Mouse (Mus musculus): Measurements from ENCODE around the gene Plod1. TPM values are rescaled to one million over a fixed set of nuclear protein-coding genes. Genes with fewer than 3 reads are reported as not detected.

Plod1 gene
- polyA plus RNA-seq, 1 experiment from 2014 or later, result 29.2 TPM

DNA sequence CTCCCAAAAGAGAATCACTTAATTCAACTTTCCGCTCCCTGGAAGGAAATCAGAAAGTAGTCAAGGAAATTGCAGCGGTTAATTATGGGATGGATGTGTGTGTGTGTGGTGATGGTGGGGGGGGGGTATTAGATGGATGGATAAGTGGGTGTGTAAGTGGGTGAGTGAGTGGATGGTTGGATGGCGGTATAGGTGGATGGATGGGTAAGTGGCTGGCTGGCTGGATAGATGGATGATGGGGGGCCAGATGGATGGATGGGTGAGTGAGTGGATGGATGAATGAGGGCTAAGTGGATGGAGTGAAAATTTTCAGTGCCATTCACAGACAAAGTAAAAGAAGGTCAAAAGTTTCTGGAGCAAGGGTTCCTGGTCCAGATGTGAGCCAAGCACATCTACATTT lies 454 bp upstream of the Plod1 start:
- Histone ChIP-seq H3K4me2 (peak overlapping the region; percentile 85), H3K27me3 (replicated peaks) (no peaks in the 10 kb centered on the region), H3K36me3 (no peaks in the 10 kb centered on the region), H3K9me3 (replicated peaks) (no peaks in the 10 kb centered on the region), H3K9ac (replicated peaks) (peak overlapping the region; percentile 59), H3K4me3 (replicated peaks) (peak overlapping the region; percentile 53), H3K27ac (replicated peaks) (no peak overlapping the region), H3K4me1 (peaks cover 26% of the 10 kb centered on the region)
- 56% methylated on average over 3 of the region's 3 CpGs for WGBS
- no peak for ATAC-seq (ENCODE audit: low FRiP score)

DNA sequence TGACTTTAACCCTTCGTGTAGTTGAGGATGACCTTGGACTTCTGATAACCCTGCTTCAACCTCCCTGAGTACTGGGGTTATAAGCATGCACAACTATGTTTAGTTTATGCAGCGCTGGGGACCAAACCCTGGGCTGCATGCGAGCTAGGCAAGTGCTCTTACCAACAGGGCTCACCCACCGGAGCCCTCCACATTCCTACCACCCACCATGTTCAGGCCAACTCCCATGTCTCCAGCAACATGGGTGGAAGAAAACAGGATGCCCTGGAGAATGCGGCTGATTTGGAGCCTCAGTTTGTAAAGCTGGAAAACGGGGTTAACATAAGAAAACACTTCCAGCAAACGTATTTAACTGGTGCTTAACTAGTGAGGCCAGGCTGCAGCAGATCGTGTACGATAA lies 663 bp downstream of the Plod1 start:
- no peaks in the 10 kb centered on the region for H3K36me3 ChIP-seq
- no peak overlapping the region for H3K27ac ChIP-seq (replicated peaks)
- no peaks in the 10 kb centered on the region for H3K27me3 ChIP-seq (replicated peaks)
- no peaks in the 10 kb centered on the region for H3K9me3 ChIP-seq (replicated peaks)
- no peak for ATAC-seq (ENCODE audit: low FRiP score)
- peak overlapping the region; percentile 53 for H3K4me3 ChIP-seq (replicated peaks)
- peaks cover 18% of the 10 kb centered on the region for H3K4me1 ChIP-seq
- peak overlapping the region; percentile 85 for H3K4me2 ChIP-seq
- peak overlapping the region; percentile 59; the same call in 1 of the 2 replicates for H3K9ac ChIP-seq (replicated peaks)
- 26% methylated on average over 9 of the region's 9 CpGs for WGBS

DNA sequence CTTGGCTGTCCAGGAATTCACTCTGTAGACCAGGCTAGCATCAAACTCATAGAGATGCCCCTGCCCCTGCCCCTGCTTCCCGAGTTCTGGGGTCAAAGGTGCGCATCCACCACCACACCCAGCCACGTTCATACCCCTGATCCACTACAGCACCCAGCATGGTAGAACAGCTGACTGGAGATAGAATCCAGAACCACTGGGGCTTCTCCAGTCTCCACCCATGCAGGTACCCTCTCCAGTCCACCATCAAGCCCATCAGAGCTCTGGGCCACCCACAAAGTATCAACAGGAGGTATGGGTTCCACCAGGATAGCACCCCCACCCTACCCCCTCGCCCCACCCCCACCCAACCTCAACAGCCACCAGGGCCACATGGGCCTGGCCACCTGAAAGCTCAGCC lies 2.0 kb downstream of the Plod1 start:
- no peak overlapping the region for H3K27ac ChIP-seq (replicated peaks)
- ATAC-seq (ENCODE audit: low FRiP score), result no peak
- peaks cover 11% of the 10 kb centered on the region for H3K4me1 ChIP-seq
- no peaks in the 10 kb centered on the region for H3K9me3 ChIP-seq (replicated peaks)
- no peak overlapping the region for H3K9ac ChIP-seq (replicated peaks)
- no peaks in the 10 kb centered on the region for H3K27me3 ChIP-seq (replicated peaks)
- H3K36me3 ChIP-seq, result no peaks in the 10 kb centered on the region
- no peak overlapping the region for H3K4me2 ChIP-seq
- 79% methylated on average over 4 of the region's 4 CpGs for WGBS
- no peak overlapping the region for H3K4me3 ChIP-seq (replicated peaks)

DNA sequence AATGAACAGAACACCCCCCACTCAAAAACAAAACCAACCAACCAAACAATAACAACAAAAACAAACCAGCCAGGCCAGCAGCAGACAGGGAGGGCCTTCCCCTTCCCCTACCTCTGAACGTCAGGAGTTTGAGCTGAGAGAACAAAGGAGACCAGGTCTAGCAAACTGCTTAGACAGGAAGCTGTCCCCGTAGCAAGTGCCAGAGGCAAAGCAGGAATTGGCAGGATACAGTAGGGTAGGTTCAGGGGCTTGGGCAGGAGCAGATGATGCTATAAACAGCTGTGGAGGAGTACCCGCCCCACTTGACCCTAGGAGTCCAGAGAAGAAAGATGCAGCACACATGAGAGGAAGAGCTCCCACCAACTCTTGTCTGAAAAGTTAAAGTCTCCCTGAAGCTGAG lies 2.4 kb downstream of the Plod1 start:
- H3K36me3 ChIP-seq, result no peaks in the 10 kb centered on the region
- H3K4me2 ChIP-seq, result no peak overlapping the region
- H3K9ac ChIP-seq (replicated peaks), result no peak overlapping the region
- H3K27ac ChIP-seq (replicated peaks), result no peak overlapping the region
- H3K4me1 ChIP-seq, result peaks cover 11% of the 10 kb centered on the region
- no peak for ATAC-seq (ENCODE audit: low FRiP score)
- no peaks in the 10 kb centered on the region for H3K27me3 ChIP-seq (replicated peaks)
- no peaks in the 10 kb centered on the region for H3K9me3 ChIP-seq (replicated peaks)
- WGBS, result 62% methylated on average over 3 of the region's 3 CpGs
- H3K4me3 ChIP-seq (replicated peaks), result no peak overlapping the region

DNA sequence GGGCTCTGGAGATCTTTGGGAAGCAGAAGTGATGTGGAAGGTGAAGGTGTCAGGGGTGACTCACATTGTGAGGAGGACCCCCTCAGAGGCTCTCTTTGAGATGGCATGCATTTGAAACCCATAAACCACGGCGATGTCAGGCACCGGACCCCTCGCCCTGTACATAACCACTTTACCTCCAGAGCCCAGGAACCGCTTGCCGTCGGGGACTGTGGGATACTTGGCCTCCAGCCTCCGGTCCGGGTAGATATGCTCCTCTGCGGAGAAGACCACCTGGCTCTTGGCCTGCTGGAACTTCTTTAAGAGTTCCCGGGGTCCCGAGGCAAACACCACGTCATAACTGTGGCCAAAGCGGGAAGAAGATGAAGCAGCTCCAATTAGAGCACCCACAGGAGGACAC lies 5.6 kb downstream of the Plod1 start:
- Histone ChIP-seq H3K36me3 (no peaks in the 10 kb centered on the region), H3K9ac (replicated peaks) (no peak overlapping the region), H3K4me2 (no peak overlapping the region), H3K4me3 (replicated peaks) (no peak overlapping the region), H3K27me3 (replicated peaks) (no peaks in the 10 kb centered on the region), H3K9me3 (replicated peaks) (no peaks in the 10 kb centered on the region), H3K27ac (replicated peaks) (no peak overlapping the region), H3K4me1 (peaks cover 8% of the 10 kb centered on the region; the same call in 1 of the 2 replicates)
- 94% methylated on average over 14 of the region's 14 CpGs for WGBS
- no peak for ATAC-seq (ENCODE audit: low FRiP score)

DNA sequence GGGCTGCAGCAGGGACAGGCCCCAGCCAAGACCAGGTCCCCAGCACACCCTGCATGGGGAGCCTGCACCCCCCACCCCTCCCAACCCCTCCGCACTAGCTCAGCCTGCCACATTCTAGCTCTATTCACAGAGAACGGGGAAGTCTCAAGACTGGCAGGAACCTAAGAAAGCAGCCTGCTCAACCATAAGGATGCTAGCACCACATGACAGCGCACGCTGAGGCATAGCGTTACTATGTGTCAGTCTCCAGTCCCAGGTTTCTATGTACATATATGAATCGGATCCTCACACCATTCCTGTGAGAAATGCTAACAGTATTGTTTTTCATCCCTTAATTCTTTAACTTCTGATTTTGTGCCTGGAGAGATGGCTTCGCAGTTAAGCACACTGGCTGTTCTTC lies 8.0 kb downstream of the Plod1 start:
- Histone ChIP-seq H3K36me3 (no peaks in the 10 kb centered on the region), H3K4me3 (replicated peaks) (no peak overlapping the region), H3K4me1 (0 out of 2 replicates have a peak, but pooled peaks cover 6% of the 10 kb centered on the region), H3K9ac (replicated peaks) (no peak overlapping the region), H3K27ac (replicated peaks) (no peak overlapping the region), H3K4me2 (no peak overlapping the region), H3K9me3 (replicated peaks) (no peaks in the 10 kb centered on the region), H3K27me3 (replicated peaks) (no peaks in the 10 kb centered on the region)
- no peak for ATAC-seq (ENCODE audit: low FRiP score)
- 66% methylated on average over 7 of the region's 7 CpGs for WGBS

DNA sequence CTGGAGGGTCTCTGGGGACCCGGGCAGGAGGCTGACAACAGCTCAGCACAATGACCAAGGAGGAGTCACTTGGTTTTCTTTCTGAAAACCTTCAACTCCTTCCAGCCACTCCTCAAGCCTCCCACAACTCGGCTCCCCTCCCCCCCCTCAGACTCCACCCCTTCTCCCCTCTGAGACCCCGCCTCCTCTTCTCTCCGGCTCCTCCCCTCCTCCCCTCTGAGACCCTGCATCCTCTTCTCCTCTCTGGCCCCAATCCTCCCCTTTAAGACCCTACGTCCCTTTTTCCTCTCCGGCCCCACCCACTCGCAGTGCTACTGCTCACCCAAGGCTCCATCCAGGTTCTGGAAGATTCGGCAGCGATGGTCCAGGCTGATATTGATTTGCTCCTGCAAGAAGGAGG lies 8.4 kb downstream of the Plod1 start:
- ATAC-seq (ENCODE audit: low FRiP score), result no peak
- WGBS, result 13% methylated on average over 8 of the region's 9 CpGs
- Histone ChIP-seq H3K9ac (replicated peaks) (no peak overlapping the region), H3K9me3 (replicated peaks) (no peaks in the 10 kb centered on the region), H3K36me3 (no peaks in the 10 kb centered on the region), H3K27me3 (replicated peaks) (no peaks in the 10 kb centered on the region), H3K4me2 (no peak overlapping the region), H3K4me1 (0 out of 2 replicates have a peak, but pooled peaks cover 6% of the 10 kb centered on the region), H3K27ac (replicated peaks) (no peak overlapping the region), H3K4me3 (replicated peaks) (no peak overlapping the region)

DNA sequence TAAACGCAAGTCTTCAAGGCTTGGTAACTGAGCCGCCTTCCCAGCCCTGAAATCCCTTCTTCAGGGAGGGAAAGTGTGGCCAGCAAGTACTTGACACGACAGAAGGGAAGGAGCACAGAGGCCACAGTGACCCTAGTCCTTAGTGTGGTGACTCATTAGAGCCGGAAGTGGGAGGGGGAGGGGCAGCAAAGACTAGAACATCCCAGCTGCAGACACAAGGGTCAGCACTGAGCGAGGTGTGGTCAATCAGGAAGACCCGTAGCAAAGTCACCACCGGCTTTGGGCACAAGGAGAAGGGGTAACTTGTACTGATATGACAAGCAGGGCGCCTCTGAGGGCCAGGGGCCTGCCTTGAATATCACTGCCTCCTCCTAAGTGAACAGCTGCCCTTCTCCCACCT lies 8.9 kb downstream of the Plod1 start:
- Histone ChIP-seq H3K4me1 (0 out of 2 replicates have a peak, but pooled peaks cover 6% of the 10 kb centered on the region), H3K9me3 (replicated peaks) (no peaks in the 10 kb centered on the region), H3K27ac (replicated peaks) (no peak overlapping the region), H3K9ac (replicated peaks) (no peak overlapping the region), H3K4me2 (no peak overlapping the region), H3K27me3 (replicated peaks) (no peaks in the 10 kb centered on the region), H3K36me3 (no peaks in the 10 kb centered on the region), H3K4me3 (replicated peaks) (no peak overlapping the region)
- 49% methylated on average over 8 of the region's 8 CpGs for WGBS
- ATAC-seq (ENCODE audit: low FRiP score), result no peak

DNA sequence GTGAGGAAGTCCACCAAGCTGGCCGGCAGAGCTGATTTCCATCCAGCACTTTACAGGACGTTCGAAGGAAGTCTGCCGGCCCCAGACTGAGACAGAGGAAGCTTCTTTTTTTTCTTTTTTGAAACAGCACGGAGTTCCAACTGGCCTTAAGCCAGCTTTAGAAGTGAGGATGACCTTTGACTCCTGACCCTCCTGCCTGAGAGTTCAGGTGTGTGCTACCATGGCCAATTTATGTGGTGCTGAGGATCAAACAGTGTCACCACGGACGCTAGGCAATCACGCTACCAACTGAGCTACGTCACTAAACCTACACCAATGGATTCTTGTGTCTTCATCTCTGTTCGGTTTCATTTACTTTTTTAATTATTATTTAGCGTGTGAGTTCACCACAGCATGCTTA lies 14.2 kb downstream of the Plod1 start:
- no peaks in the 10 kb centered on the region for H3K9me3 ChIP-seq (replicated peaks)
- H3K9ac ChIP-seq (replicated peaks), result no peak overlapping the region
- H3K27ac ChIP-seq (replicated peaks), result no peak overlapping the region
- H3K4me2 ChIP-seq, result no peak overlapping the region
- 88% methylated on average over 11 of the region's 11 CpGs for whole genome bisulfite sequencing
- no peak for ATAC-seq (ENCODE audit: low FRiP score)
- H3K36me3 ChIP-seq, result no peaks in the 10 kb centered on the region
- H3K4me3 ChIP-seq (replicated peaks), result no peak overlapping the region
- no peaks in the 10 kb centered on the region for H3K27me3 ChIP-seq (replicated peaks)
- H3K4me1 ChIP-seq, result no peaks in the 10 kb centered on the region

DNA sequence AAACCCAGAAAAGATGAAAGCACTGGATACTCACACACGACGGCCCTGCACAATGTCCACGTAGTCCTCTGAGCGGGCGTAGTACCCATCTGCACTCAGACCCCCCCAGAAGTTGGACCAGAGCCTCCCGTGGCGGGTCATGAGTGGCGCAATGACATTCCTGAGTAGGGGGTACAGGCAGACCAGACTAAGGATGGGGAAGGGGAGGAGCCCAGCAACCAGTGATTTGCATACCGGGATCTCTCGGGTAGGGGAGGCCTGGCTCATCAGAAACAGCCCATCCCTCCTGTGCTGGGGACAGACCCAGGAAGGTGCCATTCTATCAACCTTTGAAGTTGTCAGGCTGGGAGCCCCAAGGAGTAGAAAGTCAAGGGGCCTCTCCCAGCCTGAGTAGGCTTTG lies 15.6 kb downstream of the Plod1 start:
- no peaks in the 10 kb centered on the region for H3K27me3 ChIP-seq (replicated peaks)
- 21% methylated on average over 10 of the region's 10 CpGs for WGBS
- H3K4me1 ChIP-seq, result no peaks in the 10 kb centered on the region
- no peaks in the 10 kb centered on the region for H3K9me3 ChIP-seq (replicated peaks)
- no peak overlapping the region for H3K4me3 ChIP-seq (replicated peaks)
- no peak overlapping the region for H3K9ac ChIP-seq (replicated peaks)
- H3K4me2 ChIP-seq, result no peak overlapping the region
- ATAC-seq (ENCODE audit: low FRiP score), result no peak
- H3K36me3 ChIP-seq, result no peaks in the 10 kb centered on the region
- H3K27ac ChIP-seq (replicated peaks), result no peak overlapping the region

DNA sequence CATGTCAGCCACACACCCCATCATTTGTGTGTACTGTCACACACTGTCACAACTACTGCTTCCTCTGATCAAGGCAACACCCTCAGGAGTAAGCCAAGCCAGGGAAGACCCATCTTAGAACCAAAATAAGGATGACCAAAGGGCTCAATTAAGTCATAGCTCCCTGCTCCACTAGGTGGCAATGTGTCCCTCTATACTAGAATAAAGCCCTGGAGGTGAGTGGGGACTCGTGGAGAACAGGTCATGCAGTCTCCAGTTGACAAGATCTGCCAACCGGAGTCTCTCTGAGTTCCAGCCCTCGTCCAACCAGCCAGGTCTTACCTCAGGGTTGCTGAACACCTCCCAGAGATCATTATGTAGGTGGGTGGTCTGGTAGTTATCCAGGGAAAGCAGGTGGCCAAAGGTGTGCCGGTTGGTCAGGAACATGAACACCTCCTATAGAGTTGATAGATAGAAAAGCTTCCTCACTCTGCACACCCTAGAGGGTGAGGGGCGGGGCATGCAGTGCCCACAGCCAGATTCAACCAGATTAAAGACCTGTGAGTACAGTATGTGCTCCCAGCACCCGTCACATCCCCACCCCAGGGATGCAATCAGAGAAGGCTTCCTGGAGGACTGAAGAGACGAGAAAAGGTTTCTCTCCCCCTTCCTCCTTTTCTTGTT lies 18.0 kb downstream of the Plod1 start:
- WGBS, result 64% methylated on average over 7 of the region's 7 CpGs
- Histone ChIP-seq H3K4me3 (replicated peaks) (no peak overlapping the region), H3K9ac (replicated peaks) (no peak overlapping the region), H3K27me3 (replicated peaks) (no peaks in the 10 kb centered on the region), H3K4me1 (no peaks in the 10 kb centered on the region), H3K36me3 (no peaks in the 10 kb centered on the region), H3K4me2 (no peak overlapping the region), H3K9me3 (replicated peaks) (no peaks in the 10 kb centered on the region), H3K27ac (replicated peaks) (no peak overlapping the region)
- no peak for ATAC-seq (ENCODE audit: low FRiP score)

DNA sequence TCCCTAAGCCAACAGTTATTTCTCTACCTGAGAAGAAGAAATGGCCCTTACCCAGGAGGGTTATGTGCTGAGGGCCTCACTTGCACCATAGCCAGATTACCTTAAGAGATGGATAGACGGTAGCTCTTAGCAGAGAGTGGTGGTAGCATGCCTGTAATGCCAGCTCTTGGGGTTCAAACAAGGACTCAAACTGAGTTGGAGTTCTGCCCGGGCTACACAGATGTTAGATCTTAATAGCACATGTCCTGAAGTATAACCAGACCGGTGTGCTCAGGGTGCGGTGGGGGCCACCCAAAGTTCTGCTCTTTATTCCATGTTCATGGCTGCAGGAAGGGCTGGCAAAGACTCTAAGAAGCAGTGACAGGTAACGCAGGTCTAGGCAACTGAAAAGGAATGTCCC lies 27.1 kb downstream of the Plod1 start:
- Histone ChIP-seq H3K36me3 (no peaks in the 10 kb centered on the region), H3K4me2 (no peak overlapping the region)

More for the DNA sequence above, 27.1 kb downstream of the Plod1 start:
- Histone ChIP-seq H3K4me1 (peaks cover 4% of the 10 kb centered on the region), H3K9ac (replicated peaks) (no peak overlapping the region), H3K27me3 (replicated peaks) (no peaks in the 10 kb centered on the region), H3K4me3 (replicated peaks) (no peak overlapping the region), H3K27ac (replicated peaks) (no peak overlapping the region), H3K9me3 (replicated peaks) (no peaks in the 10 kb centered on the region)
- WGBS, result 94% methylated on average over 5 of the region's 5 CpGs
- ATAC-seq (ENCODE audit: low FRiP score), result no peak

Data from neural tube, embryonic 15.5 days (tissue).